Mouse (Mus musculus) thymus, adult 2 months (tissue): ENCODE data around the gene Lpgat1. TPM values are rescaled to one million over a fixed set of nuclear protein-coding genes. Genes with fewer than 3 reads are reported as not detected.

Source experiments
- DNase-seq: peaks from one replicate; pipeline ENCODE4 v3.0.0; 2021
- H3K27ac ChIP-seq: fragments of 200-500 bp; 2 replicates; pipeline ENCODE4 v1.5.1; 2012; ENCODE audit warnings: low read length, control low read depth; ENCODE audit not compliant: control insufficient read depth, insufficient read depth
- H3K27me3 ChIP-seq: fragments of 200-500 bp; 2 replicates; pipeline ENCODE4 v1.6.1; 2012; ENCODE audit warnings: mild to moderate bottlenecking, low read length, moderate library complexity, mixed read lengths; ENCODE audit not compliant: control insufficient read depth, insufficient read depth
- H3K36me3 ChIP-seq: fragments of 200-500 bp; 2 replicates; pipeline ENCODE4 v1.6.1; 2012; ENCODE audit warnings: mild to moderate bottlenecking, low read length, moderate library complexity; ENCODE audit not compliant: control insufficient read depth, insufficient read depth
- H3K4me1 ChIP-seq: fragments of 200-500 bp; replicated peaks from 2 replicates; pipeline ENCODE4 v1.6.1; 2012; ENCODE audit warnings: low read length; ENCODE audit not compliant: control insufficient read depth, insufficient read depth
- H3K4me3 ChIP-seq: fragments of 200-500 bp; 2 replicates; pipeline ENCODE4 v1.5.1; 2012; ENCODE audit warnings: mild to moderate bottlenecking, low read length, control low read depth, moderate library complexity; ENCODE audit not compliant: control insufficient read depth, insufficient read depth
- CTCF ChIP-seq: fragments of 200-500 bp; IDR thresholded peaks from 2 replicates; pipeline ENCODE4 v1.5.1; 2012; ENCODE audit warnings: mild to moderate bottlenecking, control low read depth, low read length, moderate library complexity, borderline replicate concordance; ENCODE audit not compliant: control insufficient read depth, poor library complexity, insufficient read depth; ENCODE audit errors: extremely low read depth
- POLR2A ChIP-seq: fragments of 200-500 bp; IDR thresholded peaks from 2 replicates; pipeline ENCODE4 v1.6.1; 2012; ENCODE audit warnings: mild to moderate bottlenecking, low read length, control low read depth, moderate library complexity; ENCODE audit not compliant: control insufficient read depth, poor library complexity, insufficient read depth; ENCODE audit errors: extremely low read depth
- WGBS: fragments of 180-500 bp; shearing (Covaris S2); methylation state at CpG from one replicate; pipeline ENCODE4 v1.1.7; 2018; 5-methylcytosine and 5-hydroxymethylcytosine counted together
- polyA plus RNA-seq: library from polyadenylated mRNA; depleted of rRNA; stranded (reverse); fragments of >200 nt; gene quantifications from 2 replicates; pipeline ENCODE4 v1.2.3, GENCODE M21; 2012

The Lpgat1 gene
- polyA plus RNA-seq, 1 experiment, result 11.2 TPM

DNA sequence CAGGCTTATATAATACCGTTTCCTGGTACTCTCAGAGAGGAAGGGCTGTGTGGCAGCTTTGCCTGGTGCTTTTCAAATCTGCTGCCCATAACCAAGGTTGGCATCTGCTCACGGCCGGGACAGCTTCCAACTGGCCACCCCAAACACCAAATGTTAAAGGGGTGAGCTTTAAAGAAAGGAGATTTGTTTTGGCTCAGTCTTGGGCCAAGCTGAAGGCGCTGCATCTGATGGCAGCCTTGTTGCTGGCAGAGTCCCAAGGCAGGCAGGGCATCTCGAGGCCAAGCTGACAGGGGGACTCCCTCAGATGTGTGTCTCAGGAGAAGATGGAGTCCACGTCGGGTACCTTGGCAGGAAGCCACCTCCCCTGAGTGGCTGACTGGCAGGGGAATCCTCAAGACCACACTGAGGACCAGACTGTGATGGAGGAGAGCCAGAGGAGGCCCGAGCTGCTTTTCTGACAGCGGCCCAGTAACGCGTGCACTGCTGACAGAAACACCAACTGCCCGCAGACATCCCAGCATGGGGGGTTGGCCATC, 91.1 kb downstream of the Lpgat1 start:
- Histone ChIP-seq H3K4me1 (0 out of 2 replicates have a peak, but pooled peaks cover 3% of the 10 kb centered on the region), H3K36me3 (no peaks in the 10 kb centered on the region), H3K27me3 (no peaks in the 10 kb centered on the region), H3K4me3 (no peak overlapping the region), H3K27ac (no peak overlapping the region)
- WGBS, result 69% methylated on average over 12 of the region's 12 CpGs
- TF ChIP-seq CTCF (no peak), POLR2A (no peak)
- no peak for DNase-seq

DNA sequence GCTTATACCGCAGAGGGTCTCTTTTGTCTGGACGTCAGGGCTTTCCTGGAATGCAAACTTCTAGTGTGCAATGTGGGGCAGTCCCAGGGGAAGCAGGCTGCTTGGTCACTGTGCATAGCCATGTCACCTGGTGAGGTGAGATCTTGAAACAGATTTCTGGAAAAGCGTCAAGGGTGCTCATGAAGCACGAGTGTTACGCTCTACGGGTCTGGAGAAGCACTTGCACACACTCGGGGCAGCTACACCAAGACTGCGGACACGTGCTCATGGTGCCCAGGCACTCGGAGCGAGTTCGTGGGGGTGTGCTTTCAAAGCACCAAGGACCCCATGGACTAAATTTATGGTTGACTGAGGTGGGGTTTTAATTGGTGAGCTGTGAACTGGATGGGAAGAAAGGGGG, 94.1 kb downstream of the Lpgat1 start:
- 96% methylated on average over 12 of the region's 12 CpGs for WGBS
- Histone ChIP-seq H3K4me1 (0 out of 2 replicates have a peak, but pooled peaks cover 3% of the 10 kb centered on the region), H3K27ac (no peak overlapping the region)

DNA sequence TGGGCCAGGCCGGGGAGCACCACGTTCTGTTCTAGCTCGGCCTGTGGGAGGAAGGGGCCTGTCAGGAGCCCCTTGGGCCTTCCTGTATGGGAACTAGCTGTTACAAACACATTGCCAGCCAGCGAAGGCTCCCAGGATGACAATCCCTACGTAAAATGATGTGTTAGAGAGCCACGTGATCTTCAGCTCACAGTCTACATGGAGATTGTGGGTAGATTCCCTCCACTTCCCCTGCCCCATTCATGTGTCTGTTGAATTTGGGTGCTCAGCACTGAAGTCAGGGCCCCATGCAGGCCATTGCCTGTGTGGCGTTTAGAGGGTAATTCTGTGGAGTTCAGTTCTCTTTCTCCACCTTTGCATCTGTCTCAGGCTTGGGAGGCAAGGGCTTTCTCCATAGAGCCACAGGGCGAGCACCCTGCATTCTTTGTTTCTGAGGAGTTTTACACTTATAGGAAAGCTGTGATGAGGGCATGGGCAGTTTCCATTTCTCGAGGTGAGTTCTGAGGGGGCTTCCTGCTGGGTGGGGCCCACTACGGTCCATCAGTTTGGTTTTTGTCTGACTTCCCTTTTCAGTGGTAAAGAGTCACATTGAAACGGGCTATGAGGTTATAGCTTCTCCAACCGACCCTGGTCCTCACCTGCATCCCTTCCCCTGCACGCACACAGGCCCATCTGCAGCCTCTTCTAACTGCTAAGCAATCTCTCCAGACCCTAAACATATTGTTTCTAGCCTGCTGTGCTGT, 95.5 kb downstream of the Lpgat1 start:
- no peak overlapping the region for H3K4me3 ChIP-seq
- DNase-seq, result no peak
- no peaks in the 10 kb centered on the region for H3K27me3 ChIP-seq
- TF ChIP-seq POLR2A (no peak), CTCF (no peak)
- no peak overlapping the region for H3K27ac ChIP-seq
- no peaks in the 10 kb centered on the region for H3K36me3 ChIP-seq
- H3K4me1 ChIP-seq, result 0 out of 2 replicates have a peak, but pooled peaks cover 3% of the 10 kb centered on the region
- WGBS, result 63% methylated on average over 13 of the region's 13 CpGs

More for the DNA sequence above, 94.1 kb downstream of the Lpgat1 start:
- no peak for TF ChIP-seq CTCF
- no peak for TF ChIP-seq POLR2A
- no peak for DNase-seq
- Histone ChIP-seq H3K4me3 (no peak overlapping the region), H3K36me3 (no peaks in the 10 kb centered on the region), H3K27me3 (no peaks in the 10 kb centered on the region)

DNA sequence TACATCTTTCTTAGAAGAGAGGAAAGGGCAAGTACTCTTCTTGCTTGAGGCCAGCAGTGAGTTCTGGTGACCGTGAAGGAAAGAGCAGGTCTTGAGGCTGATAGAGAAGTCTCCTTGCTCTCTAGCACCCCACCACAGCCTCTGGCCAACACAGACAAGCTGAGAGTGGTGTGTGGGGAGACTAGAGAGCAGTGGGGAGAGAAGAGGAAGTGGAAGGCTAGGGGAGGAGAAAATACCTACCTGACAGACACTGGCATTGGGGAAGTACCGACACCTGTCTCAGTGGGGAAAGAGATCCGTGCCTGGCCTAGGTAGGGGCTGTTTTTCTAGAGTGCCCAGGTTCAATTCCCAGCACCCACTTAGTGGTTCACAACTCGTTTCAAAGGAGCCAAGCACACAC, 96.6 kb downstream of the Lpgat1 start:
- Histone ChIP-seq H3K4me1 (0 out of 2 replicates have a peak, but pooled peaks cover 3% of the 10 kb centered on the region), H3K27me3 (no peaks in the 10 kb centered on the region), H3K36me3 (no peaks in the 10 kb centered on the region), H3K27ac (no peak overlapping the region), H3K4me3 (no peak overlapping the region)
- DNase-seq, result no peak
- 20% methylated on average over 4 of the region's 4 CpGs for WGBS
- TF ChIP-seq CTCF (no peak), POLR2A (no peak)

DNA sequence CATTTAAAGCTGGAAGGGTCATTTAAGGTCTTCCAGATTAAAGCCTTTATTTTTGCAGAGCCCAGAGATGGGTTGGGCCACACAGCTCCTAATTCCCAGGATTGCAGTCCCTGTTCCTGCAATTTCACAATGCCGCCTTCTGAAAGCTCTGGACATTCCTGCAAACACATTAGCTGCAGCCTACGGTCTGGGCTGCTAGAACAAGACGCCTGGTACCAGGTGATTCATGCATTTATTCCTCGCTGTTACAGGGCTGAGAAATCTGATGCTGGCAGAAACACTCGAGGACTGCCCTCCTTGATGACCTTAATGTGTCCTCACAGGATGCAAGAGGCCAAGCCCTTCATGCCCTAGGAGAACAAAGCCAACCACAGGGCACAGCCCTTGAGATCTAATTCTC, 97.3 kb downstream of the Lpgat1 start:
- no peak for TF ChIP-seq CTCF
- no peak for TF ChIP-seq POLR2A
- WGBS, result 82% methylated on average over 5 of the region's 5 CpGs
- no peaks in the 10 kb centered on the region for H3K36me3 ChIP-seq
- H3K27me3 ChIP-seq, result no peaks in the 10 kb centered on the region
- H3K27ac ChIP-seq, result no peak overlapping the region
- H3K4me3 ChIP-seq, result no peak overlapping the region
- no peak for DNase-seq
- H3K4me1 ChIP-seq, result 0 out of 2 replicates have a peak, but pooled peaks cover 3% of the 10 kb centered on the region

DNA sequence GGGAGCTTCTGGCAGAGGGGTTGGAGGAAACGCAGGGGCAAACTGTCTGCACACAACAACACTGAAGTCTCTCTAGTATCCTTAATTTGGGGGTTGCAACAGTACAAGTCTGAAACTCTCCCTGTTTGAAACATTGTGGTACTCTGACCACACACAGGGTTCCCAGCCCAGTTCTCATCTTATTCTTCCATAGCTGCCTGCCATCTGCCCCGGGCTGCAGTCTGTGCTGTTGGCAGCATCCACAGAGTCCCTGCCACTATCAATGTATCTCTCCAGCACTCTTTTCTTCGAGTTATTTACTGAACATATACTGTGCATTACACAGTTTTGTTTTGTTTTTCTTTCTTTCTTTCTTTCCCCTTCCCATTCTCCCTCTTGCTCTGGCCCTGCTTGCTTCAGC, 99.0 kb downstream of the Lpgat1 start:
- TF ChIP-seq CTCF (no peak), POLR2A (no peak)
- no peak for DNase-seq
- whole genome bisulfite sequencing, result 96% methylated on average over 3 of the region's 3 CpGs
- H3K4me3 ChIP-seq, result no peak overlapping the region
- H3K36me3 ChIP-seq, result no peaks in the 10 kb centered on the region
- H3K27ac ChIP-seq, result no peak overlapping the region
- H3K27me3 ChIP-seq, result no peaks in the 10 kb centered on the region
- peaks cover 8% of the 10 kb centered on the region for H3K4me1 ChIP-seq
